Mouse (Mus musculus): ENCODE measurements around the gene Pax5. TPM values are rescaled to one million over a fixed set of nuclear protein-coding genes. Genes with fewer than 3 reads are reported as not detected.

The Pax5 gene
- polyA plus RNA-seq, 1 experiment from 2014 or later = not detected

GRCm38 (mm10) chr4:44673726-44674125 is 36.6 kb downstream of the Pax5 start:
- Histone ChIP-seq H3K27ac (ENCODE audit: low read length) (no peak overlapping the region), H3K9me3 (ENCODE audit: control insufficient read depth, low read depth, low read length) (no peaks in the 10 kb centered on the region), H3K36me3 (ENCODE audit: control insufficient read depth, insufficient read depth, low read length) (no peaks in the 10 kb centered on the region), H3K4me2 (replicated peaks; ENCODE audit: low read depth, low read length) (no peak overlapping the region), H3K4me3 (ENCODE audit: low read depth, low read length) (no peak overlapping the region), H3K9ac (replicated peaks; ENCODE audit: low read depth, low read length) (no peak overlapping the region), H3K4me1 (ENCODE audit: control insufficient read depth, insufficient read depth, low read length) (no peaks in the 10 kb centered on the region), H3K27me3 (ENCODE audit: control insufficient read depth, insufficient read depth, low read length) (no peaks in the 10 kb centered on the region)
- 54% methylated on average over 9 of the region's 9 CpGs for WGBS
- no peak for ATAC-seq (ENCODE audit: insufficient number of reproducible peaks, insufficient read depth, low FRiP score, low read depth)

GRCm38 (mm10) chr4:44672216-44672937 is 37.9 kb downstream of the Pax5 start:
- no peaks in the 10 kb centered on the region for H3K9me3 ChIP-seq (ENCODE audit: control insufficient read depth, low read depth, low read length)
- no peak overlapping the region for H3K27ac ChIP-seq (ENCODE audit: low read length)
- H3K4me3 ChIP-seq (ENCODE audit: low read depth, low read length) = no peak overlapping the region
- H3K4me2 ChIP-seq (replicated peaks; ENCODE audit: low read depth, low read length) = no peak overlapping the region
- no peaks in the 10 kb centered on the region for H3K4me1 ChIP-seq (ENCODE audit: control insufficient read depth, insufficient read depth, low read length)
- WGBS = 56% methylated on average over 10 of the region's 10 CpGs
- H3K9ac ChIP-seq (replicated peaks; ENCODE audit: low read depth, low read length) = no peak overlapping the region
- no peaks in the 10 kb centered on the region for H3K36me3 ChIP-seq (ENCODE audit: control insufficient read depth, insufficient read depth, low read length)
- no peak for ATAC-seq (ENCODE audit: insufficient number of reproducible peaks, insufficient read depth, low FRiP score, low read depth)
- H3K27me3 ChIP-seq (ENCODE audit: control insufficient read depth, insufficient read depth, low read length) = no peaks in the 10 kb centered on the region

- no peak overlapping the region for H3K4me2 ChIP-seq (replicated peaks; ENCODE audit: low read depth, low read length)
- no peaks in the 10 kb centered on the region for H3K27me3 ChIP-seq (ENCODE audit: control insufficient read depth, insufficient read depth, low read length)
- H3K36me3 ChIP-seq (ENCODE audit: control insufficient read depth, insufficient read depth, low read length) = no peaks in the 10 kb centered on the region
- H3K4me3 ChIP-seq (ENCODE audit: low read depth, low read length) = no peak overlapping the region
- H3K9ac ChIP-seq (replicated peaks; ENCODE audit: low read depth, low read length) = no peak overlapping the region
- H3K9me3 ChIP-seq (ENCODE audit: control insufficient read depth, low read depth, low read length) = no peaks in the 10 kb centered on the region
- H3K27ac ChIP-seq (ENCODE audit: low read length) = no peak overlapping the region
- H3K4me1 ChIP-seq (ENCODE audit: control insufficient read depth, insufficient read depth, low read length) = no peaks in the 10 kb centered on the region
- ATAC-seq (ENCODE audit: insufficient number of reproducible peaks, insufficient read depth, low FRiP score, low read depth) = no peak
- 80% methylated on average over 3 of the region's 3 CpGs for WGBS
Observed at GRCm38 (mm10) chr4:44671486-44671885, 38.8 kb downstream of the Pax5 start.

- Histone ChIP-seq H3K4me2 (replicated peaks; ENCODE audit: low read depth, low read length) (no peak overlapping the region), H3K9me3 (ENCODE audit: control insufficient read depth, low read depth, low read length) (no peaks in the 10 kb centered on the region), H3K27ac (ENCODE audit: low read length) (no peak overlapping the region), H3K4me3 (ENCODE audit: low read depth, low read length) (no peak overlapping the region), H3K36me3 (ENCODE audit: control insufficient read depth, insufficient read depth, low read length) (no peaks in the 10 kb centered on the region), H3K9ac (replicated peaks; ENCODE audit: low read depth, low read length) (no peak overlapping the region), H3K4me1 (ENCODE audit: control insufficient read depth, insufficient read depth, low read length) (no peaks in the 10 kb centered on the region), H3K27me3 (ENCODE audit: control insufficient read depth, insufficient read depth, low read length) (0 out of 2 replicates have a peak, but pooled peaks cover under 1% of the 10 kb centered on the region)
- no peak for ATAC-seq (ENCODE audit: insufficient number of reproducible peaks, insufficient read depth, low FRiP score, low read depth)
- WGBS = 83% methylated on average over 2 of the region's 2 CpGs
Observed at GRCm38 (mm10) chr4:44671035-44671434, 39.3 kb downstream of the Pax5 start.

GRCm38 (mm10) chr4:44670380-44670779 is 39.9 kb downstream of the Pax5 start:
- no peak overlapping the region for H3K27ac ChIP-seq (ENCODE audit: low read length)

GRCm38 (mm10) chr4:44669485-44670181 is 40.7 kb downstream of the Pax5 start:
- WGBS = 82% methylated on average over 7 of the region's 7 CpGs
- Histone ChIP-seq H3K27ac (ENCODE audit: low read length) (no peak overlapping the region), H3K4me2 (replicated peaks; ENCODE audit: low read depth, low read length) (no peak overlapping the region), H3K36me3 (ENCODE audit: control insufficient read depth, insufficient read depth, low read length) (no peaks in the 10 kb centered on the region), H3K4me3 (ENCODE audit: low read depth, low read length) (no peak overlapping the region), H3K27me3 (ENCODE audit: control insufficient read depth, insufficient read depth, low read length) (peaks cover 11% of the 10 kb centered on the region), H3K9me3 (ENCODE audit: control insufficient read depth, low read depth, low read length) (no peaks in the 10 kb centered on the region), H3K4me1 (ENCODE audit: control insufficient read depth, insufficient read depth, low read length) (no peaks in the 10 kb centered on the region), H3K9ac (replicated peaks; ENCODE audit: low read depth, low read length) (no peak overlapping the region)
- ATAC-seq (ENCODE audit: insufficient number of reproducible peaks, insufficient read depth, low FRiP score, low read depth) = no peak

More at GRCm38 (mm10) chr4:44670380-44670779, 39.9 kb downstream of the Pax5 start:
- 75% methylated on average over 4 of the region's 4 CpGs for WGBS
- Histone ChIP-seq H3K9ac (replicated peaks; ENCODE audit: low read depth, low read length) (no peak overlapping the region), H3K4me2 (replicated peaks; ENCODE audit: low read depth, low read length) (no peak overlapping the region), H3K27me3 (ENCODE audit: control insufficient read depth, insufficient read depth, low read length) (peaks cover 7% of the 10 kb centered on the region), H3K9me3 (ENCODE audit: control insufficient read depth, low read depth, low read length) (no peaks in the 10 kb centered on the region), H3K4me3 (ENCODE audit: low read depth, low read length) (no peak overlapping the region), H3K36me3 (ENCODE audit: control insufficient read depth, insufficient read depth, low read length) (no peaks in the 10 kb centered on the region), H3K4me1 (ENCODE audit: control insufficient read depth, insufficient read depth, low read length) (no peaks in the 10 kb centered on the region)
- no peak for ATAC-seq (ENCODE audit: insufficient number of reproducible peaks, insufficient read depth, low FRiP score, low read depth)

- Histone ChIP-seq H3K9ac (replicated peaks; ENCODE audit: low read depth, low read length) (no peak overlapping the region), H3K27ac (ENCODE audit: low read length) (no peak overlapping the region), H3K36me3 (ENCODE audit: control insufficient read depth, insufficient read depth, low read length) (no peaks in the 10 kb centered on the region), H3K4me2 (replicated peaks; ENCODE audit: low read depth, low read length) (no peak overlapping the region), H3K4me3 (ENCODE audit: low read depth, low read length) (no peak overlapping the region), H3K4me1 (ENCODE audit: control insufficient read depth, insufficient read depth, low read length) (0 out of 2 replicates have a peak, but pooled peaks cover 3% of the 10 kb centered on the region), H3K27me3 (ENCODE audit: control insufficient read depth, insufficient read depth, low read length) (peaks cover 16% of the 10 kb centered on the region), H3K9me3 (ENCODE audit: control insufficient read depth, low read depth, low read length) (no peaks in the 10 kb centered on the region)
- WGBS = 77% methylated on average over 6 of the region's 6 CpGs
- no peak for ATAC-seq (ENCODE audit: insufficient number of reproducible peaks, insufficient read depth, low FRiP score, low read depth)
Observed at GRCm38 (mm10) chr4:44668574-44668973, 41.7 kb downstream of the Pax5 start.

- no peaks in the 10 kb centered on the region for H3K36me3 ChIP-seq (ENCODE audit: control insufficient read depth, insufficient read depth, low read length)
- H3K4me1 ChIP-seq (ENCODE audit: control insufficient read depth, insufficient read depth, low read length) = 0 out of 2 replicates have a peak, but pooled peaks cover 3% of the 10 kb centered on the region
- WGBS = 60% methylated on average over 3 of the region's 3 CpGs
Observed at GRCm38 (mm10) chr4:44668172-44668571, 42.1 kb downstream of the Pax5 start.

More at GRCm38 (mm10) chr4:44668172-44668571, 42.1 kb downstream of the Pax5 start:
- H3K27ac ChIP-seq (ENCODE audit: low read length) = no peak overlapping the region
- no peak for ATAC-seq (ENCODE audit: insufficient number of reproducible peaks, insufficient read depth, low FRiP score, low read depth)
- no peak overlapping the region for H3K9ac ChIP-seq (replicated peaks; ENCODE audit: low read depth, low read length)
- H3K9me3 ChIP-seq (ENCODE audit: control insufficient read depth, low read depth, low read length) = no peaks in the 10 kb centered on the region
- H3K4me2 ChIP-seq (replicated peaks; ENCODE audit: low read depth, low read length) = no peak overlapping the region
- peaks cover 20% of the 10 kb centered on the region for H3K27me3 ChIP-seq (ENCODE audit: control insufficient read depth, insufficient read depth, low read length)
- H3K4me3 ChIP-seq (ENCODE audit: low read depth, low read length) = no peak overlapping the region

Data from stomach, embryonic 14.5 days (tissue).